Mouse (Mus musculus): Measurements from ENCODE around the gene Ralbp1.

The Ralbp1 gene

GRCm38 (mm10) chr17:65885697-65886529, at the start of gene Ralbp1:
Ralbp1 (minus strand) TSS chr17:65885798.
- peak; percentile 24 to 30 for DNase-seq

GRCm38 (mm10) chr17:65933741-65934140, 48.1 kb upstream of the Ralbp1 start:
- DNase-seq: peak in 1 of 2 experiments; percentile 36

GRCm38 (mm10) chr17:65931525-65931924, 45.9 kb upstream of the Ralbp1 start:
- no peak for DNase-seq

- no peak for DNase-seq
Observed at GRCm38 (mm10) chr17:65930960-65931359, 45.4 kb upstream of the Ralbp1 start.

- no peak for DNase-seq
Observed at GRCm38 (mm10) chr17:65930158-65930826, 44.7 kb upstream of the Ralbp1 start.

GRCm38 (mm10) chr17:65929319-65929978, 43.9 kb upstream of the Ralbp1 start:
- DNase-seq: no peak

- DNase-seq: no peak
Observed at GRCm38 (mm10) chr17:65927077-65927476, 41.5 kb upstream of the Ralbp1 start.

GRCm38 (mm10) chr17:65924218-65924617, 38.6 kb upstream of the Ralbp1 start:
- no peak for DNase-seq

GRCm38 (mm10) chr17:65921975-65922374, 36.4 kb upstream of the Ralbp1 start:
- DNase-seq: no peak

- DNase-seq: no peak
Observed at GRCm38 (mm10) chr17:65919235-65919634, 33.6 kb upstream of the Ralbp1 start.

GRCm38 (mm10) chr17:65916135-65916668, 30.6 kb upstream of the Ralbp1 start:
- peak; percentile 81 to 92 for DNase-seq

- DNase-seq: no peak
Observed at GRCm38 (mm10) chr17:65914083-65914482, 28.5 kb upstream of the Ralbp1 start.

GRCm38 (mm10) chr17:65912202-65912601, 26.6 kb upstream of the Ralbp1 start:
- no peak for DNase-seq

- no peak for DNase-seq
Observed at GRCm38 (mm10) chr17:65911285-65912069, 25.9 kb upstream of the Ralbp1 start.

- no peak for DNase-seq
Observed at GRCm38 (mm10) chr17:65908270-65908669, 22.7 kb upstream of the Ralbp1 start.

- DNase-seq: peak in 1 of 2 experiments; percentile 15
Observed at GRCm38 (mm10) chr17:65906895-65907401, 21.4 kb upstream of the Ralbp1 start.

- DNase-seq: peak in 1 of 2 experiments; percentile 12
Observed at GRCm38 (mm10) chr17:65906313-65906894, 20.8 kb upstream of the Ralbp1 start.

GRCm38 (mm10) chr17:65905241-65905640, 19.6 kb upstream of the Ralbp1 start:
- no peak for DNase-seq

GRCm38 (mm10) chr17:65903826-65904225, 18.2 kb upstream of the Ralbp1 start:
- DNase-seq: no peak

GRCm38 (mm10) chr17:65903011-65903410, 17.4 kb upstream of the Ralbp1 start:
- no peak for DNase-seq

- no peak for DNase-seq
Observed at GRCm38 (mm10) chr17:65902281-65902680, 16.7 kb upstream of the Ralbp1 start.

- DNase-seq: no peak
Observed at GRCm38 (mm10) chr17:65896016-65896415, 10.4 kb upstream of the Ralbp1 start.

All from kidney, postnatal 36 days (tissue).